Mouse (Mus musculus): ENCODE data around the gene Sap30l. TPM values are rescaled to one million over a fixed set of nuclear protein-coding genes. Genes with fewer than 3 reads are reported as not detected.

The Sap30l gene
- total RNA-seq (2021), result 10 to 100 TPM; 53.9 to 55.0 TPM

DNA sequence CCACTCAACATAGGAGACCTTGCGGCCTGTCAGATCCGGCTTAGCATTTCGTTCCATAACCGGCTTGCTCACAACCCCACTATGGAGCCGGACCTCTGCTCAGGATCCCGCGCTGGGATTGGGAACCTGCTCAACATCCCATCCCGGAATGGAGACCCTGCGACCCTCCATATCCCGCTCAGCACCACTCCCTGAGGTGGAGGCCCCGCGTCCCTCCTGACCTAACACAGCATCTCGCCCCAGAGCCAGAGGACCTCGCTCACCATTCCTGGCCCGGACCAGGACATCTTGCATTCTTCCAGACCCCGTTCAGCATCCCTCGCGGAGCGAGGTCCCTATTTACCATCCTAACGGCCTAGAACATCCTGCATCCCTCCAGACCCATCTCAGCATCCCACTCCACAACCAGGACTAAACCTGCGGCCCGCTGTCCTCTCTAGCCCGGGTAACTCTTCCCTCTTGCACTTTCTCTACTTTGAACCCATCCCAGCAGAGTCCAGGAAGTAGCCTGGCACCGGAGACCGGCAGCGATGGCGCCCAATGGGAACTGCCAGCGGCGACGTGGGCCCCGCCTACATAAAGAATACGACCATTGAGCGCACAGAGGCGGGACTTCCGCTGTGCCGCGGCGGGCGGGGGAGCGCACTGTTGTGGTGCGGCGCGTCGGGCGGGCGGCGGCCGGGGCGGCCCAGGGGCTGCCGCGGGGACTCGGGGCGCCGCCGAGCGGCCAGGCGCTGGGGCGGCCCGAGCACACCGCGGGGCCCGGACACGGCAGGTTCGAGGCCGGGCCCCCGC is at the start of gene Sap30l:
Sap30l (plus strand) TSS at position 667 of the 795 bp plus-strand sequence.
- peak; percentile 95 for DNase-seq

DNA sequence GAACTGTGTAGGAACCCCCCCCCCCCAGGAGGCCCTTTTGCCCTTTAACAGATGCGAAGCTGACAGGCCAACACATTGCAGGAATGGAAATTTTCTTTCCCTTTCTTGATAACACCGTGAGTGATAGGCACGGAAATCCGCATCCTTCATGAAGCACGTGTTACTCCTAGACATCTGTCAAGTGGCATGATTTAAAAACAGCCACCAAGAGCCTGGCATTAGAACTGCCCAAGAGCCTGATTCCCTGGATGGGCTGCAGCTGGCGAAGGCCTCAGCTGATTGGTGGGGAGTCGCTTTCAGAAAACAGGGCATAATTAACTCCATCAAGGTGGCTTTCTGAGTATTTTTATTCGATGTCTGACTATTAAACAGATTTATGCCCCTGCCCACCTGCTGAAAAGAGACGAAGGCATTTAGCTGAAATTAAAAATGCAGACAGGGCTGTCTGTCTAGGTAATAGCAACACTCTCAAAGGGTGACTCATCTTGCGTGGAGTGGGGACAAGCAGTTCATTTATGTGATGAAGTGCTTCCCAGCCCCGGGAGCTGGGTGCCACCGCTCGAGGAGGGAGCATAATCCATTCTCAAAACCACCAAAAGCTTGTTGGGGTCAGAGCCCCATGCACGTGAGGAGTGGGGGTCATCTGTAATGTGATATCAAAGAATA is 47.8 kb upstream of the Sap30l start:
- DNase-seq, result no peak

DNA sequence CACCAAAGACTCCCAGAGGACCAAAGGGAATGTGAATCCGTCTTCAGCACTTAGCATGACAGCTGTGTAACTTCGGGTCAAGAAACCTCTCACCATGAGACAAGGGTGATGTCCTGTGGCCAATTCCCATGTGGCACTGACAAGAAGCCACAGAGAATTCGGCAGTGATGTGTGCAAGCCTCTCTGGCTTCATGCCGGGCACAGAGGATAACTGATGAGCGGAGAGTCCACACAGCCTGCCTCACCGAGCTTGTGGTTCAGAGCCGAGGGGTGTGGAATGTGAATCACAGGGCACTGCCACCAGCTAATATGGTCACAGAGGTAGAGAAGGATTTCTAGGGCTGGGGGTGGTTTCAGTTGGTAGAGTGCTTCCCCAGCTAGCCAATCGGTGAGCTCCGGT is 42.8 kb upstream of the Sap30l start:
- DNase-seq, result no peak

DNA sequence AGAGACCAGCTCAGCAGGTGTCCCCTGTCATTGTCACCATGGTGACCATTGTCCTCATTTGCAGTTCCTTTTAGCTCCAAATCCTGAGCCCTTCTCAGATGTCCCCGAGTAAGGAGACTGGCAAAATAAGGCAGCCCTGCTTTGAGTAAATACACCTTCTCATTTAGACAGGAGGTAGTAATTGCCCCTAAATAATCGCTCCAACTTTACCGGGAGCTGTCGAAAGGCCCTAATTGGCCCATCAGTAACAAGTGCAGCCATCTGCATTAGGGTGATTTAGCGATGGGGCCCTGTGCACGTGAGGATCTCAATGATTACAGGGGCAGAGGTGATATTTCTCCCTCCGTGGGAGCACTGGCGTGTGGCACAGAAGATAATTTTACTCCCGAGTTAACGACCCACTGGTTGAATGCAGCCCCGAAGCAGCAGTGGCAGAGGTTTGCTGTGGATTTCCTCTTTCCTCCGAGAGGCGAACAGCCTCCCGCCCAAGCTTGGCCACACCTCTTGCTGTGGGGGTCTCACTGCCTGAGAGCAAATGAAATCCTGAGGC is 40.9 kb upstream of the Sap30l start:
- DNase-seq, result no peak

DNA sequence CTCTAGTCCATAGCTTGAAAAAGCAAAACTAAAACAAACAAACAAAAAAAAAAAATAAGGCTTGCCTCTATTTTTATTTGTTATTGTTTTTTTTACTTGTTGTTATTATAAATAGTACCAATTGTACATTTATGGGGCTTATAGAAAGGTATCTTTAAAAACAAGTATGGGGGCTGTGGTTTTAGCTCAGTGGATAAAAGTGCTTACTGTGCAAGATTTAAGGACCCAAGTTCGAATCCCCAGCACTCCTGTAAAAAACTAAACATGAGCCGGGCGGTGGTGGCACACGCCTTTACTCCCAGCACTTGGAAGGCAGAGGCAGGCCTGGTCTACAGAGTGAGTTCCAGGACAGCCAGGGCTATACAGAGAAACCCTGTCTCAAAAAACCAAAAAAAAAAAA is 40.1 kb upstream of the Sap30l start:
- DNase-seq, result no peak

DNA sequence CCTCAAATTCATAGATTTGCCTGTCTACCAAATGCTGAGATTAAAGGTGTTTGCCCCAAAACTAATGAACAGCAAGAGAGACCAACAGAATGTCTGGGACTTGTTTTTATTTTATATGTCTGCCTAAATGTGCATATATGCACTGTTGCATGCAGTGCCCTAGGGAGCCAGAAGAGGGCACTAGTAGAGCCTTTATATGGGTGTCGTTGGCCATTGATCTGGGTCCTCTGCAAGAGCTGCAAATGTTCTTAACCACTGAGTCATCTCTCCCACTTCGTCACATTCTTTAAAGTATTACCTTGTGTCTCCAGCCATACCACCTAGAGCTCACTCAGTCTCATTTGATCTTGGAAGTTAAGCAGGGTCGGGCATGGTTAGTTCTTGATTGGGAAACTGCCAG is 37.3 kb upstream of the Sap30l start:
- DNase-seq, result no peak

DNA sequence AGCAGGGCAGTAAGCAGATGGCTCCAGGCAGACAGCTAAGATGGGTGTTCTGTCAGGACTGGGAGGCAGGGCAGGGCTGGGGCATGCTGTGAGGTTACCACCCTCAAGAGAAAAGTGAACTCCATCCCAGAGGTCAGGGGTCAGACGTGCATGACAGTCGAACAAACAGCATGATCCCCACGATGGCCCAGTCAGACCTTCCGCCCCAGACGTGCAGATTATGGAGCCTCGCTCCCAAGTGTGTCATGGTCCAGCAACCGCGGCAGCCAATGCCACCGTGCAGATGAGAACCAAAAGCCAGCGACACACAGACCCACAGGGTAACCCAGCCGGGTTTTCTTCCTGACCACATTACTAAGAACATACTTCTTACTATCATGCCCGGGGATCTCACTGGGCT is 34.8 kb upstream of the Sap30l start:
- DNase-seq, result no peak

DNA sequence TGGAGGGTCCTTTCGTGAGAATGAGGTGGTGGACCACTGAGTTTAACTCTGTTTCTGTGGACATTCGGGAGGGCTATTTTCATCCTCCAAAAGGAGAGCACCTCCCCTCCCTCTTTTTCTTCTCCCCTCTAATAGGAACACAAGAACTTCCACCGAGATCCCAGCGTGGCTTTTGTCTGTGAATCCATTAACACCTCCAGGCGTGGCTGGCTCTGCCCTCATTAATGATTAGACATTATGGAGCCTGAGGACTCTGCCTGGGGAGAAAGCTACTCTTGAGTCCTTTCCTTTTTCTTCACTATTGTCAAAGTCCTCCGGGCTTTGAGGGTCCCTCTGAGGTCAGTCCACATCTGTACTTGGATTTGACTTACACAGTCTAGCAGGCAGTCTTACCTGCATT is 34.3 kb upstream of the Sap30l start:
- DNase-seq, result no peak

DNA sequence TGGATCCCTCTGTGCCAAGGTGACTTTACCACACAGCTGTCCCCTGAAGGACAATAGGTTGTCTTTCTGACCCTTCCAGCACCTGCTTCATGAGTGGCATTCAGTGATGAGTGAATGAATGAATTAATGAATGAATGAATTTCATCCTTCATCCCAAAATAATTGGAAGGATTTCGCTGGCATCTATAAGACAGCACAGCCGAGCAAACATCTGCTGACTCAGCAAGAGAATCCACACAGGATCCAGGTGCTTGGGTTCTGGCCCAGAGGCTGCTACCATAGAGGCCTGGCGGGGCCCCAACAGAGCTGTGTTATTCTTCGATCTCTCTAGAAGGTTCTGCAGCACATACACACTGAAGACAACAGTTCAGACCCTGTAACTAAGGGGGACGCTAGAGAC is 30.7 kb upstream of the Sap30l start:
- DNase-seq, result no peak

DNA sequence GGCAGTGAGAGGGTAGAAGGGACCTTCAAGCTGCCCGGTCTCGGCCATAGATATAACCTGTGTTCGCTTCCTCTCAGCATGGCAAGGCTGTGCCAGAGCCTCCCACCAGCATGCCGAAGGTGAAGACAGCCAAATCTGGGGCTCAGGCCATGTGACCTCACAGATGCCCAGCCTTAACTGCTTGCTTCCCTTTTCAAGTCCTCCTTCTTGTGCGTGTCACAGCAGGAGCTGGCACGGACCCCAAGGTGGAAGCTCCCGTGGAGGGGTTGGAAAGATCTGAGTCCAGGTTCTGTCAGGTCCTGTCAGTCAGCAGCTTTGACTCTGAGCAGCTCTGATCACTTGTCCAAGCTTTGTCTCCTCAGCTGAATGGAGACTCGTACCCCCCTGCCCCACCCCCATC is 29.8 kb upstream of the Sap30l start:
- DNase-seq, result no peak

DNA sequence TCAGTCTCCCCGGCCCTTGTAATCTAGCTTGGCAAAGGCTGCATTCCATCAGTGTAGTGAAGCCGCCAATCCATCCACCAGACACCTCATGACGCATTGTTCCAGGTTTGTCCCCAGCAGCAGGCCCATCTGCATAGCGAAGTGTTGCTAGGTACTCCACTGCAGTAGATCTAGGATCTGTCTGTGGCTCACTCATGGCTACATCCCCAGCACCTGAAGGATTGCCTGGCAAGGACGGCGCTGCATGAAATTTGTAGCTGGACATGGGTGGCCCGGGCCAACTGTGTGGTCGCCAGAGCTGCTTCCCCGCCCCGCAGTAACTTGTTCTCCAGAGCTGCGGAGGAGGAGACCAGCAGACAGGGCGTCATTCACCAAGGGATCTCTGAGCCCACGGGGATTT is 28.0 kb upstream of the Sap30l start:
- no peak for DNase-seq

DNA sequence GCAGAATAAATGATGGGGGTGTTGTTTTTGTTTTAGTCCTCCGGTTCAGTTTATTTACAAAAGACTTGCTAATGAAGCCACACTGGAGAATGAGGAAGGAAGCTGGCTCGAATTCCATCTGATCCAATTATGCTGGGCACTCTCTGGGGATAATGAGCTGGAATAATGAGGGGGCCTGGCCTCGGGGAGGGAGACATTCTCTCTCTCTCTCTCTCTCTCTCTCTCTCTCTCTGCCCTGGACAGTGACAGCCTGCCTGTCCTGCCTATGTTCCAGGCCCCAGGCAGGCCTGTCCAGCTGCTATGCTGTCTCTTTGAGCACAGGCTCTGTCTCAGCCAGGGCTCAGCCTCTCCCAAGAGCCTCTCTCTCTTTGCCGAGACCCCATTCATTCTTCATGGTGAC is 27.5 kb upstream of the Sap30l start:
- DNase-seq, result no peak

DNA sequence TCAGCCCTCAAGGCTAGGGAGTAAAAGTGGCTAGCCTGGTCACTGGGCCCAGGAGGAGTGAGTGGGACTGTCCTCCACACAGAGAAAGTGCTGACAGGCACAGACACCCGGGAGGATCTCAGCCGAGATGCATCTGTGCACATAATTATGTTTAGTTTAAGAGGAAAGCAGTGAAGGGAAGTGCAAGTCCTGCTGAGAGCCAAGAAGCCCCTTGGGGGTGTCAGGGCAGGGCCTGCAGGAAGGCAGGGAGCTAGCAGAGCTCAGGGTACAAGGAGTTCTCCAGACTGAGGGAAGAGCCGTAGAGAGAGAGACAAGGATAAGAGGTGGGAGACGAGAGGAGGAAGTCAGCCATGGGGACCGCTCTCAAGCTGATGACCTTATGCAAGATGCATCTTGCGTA is 25.6 kb upstream of the Sap30l start:
- no peak for DNase-seq

DNA sequence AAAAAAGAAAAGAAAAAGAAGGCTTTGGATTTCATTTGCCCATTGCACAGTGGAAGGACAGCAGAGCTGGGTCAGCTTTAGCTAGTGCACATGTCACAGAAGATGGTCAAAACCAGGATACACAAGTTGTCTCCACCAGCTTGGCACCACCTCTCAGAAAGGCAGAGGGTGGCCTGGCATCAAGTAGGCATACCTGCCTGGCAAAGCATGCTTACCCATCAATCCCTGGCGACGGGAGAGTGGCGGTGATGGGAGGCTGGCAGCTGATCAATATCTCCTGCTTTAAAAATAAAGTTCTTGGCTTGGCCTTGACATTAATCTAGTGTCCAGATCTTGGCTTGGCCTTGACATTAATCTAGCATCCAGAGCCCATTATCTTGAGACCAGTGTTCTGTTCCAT is 24.9 kb upstream of the Sap30l start:
- no peak for DNase-seq

DNA sequence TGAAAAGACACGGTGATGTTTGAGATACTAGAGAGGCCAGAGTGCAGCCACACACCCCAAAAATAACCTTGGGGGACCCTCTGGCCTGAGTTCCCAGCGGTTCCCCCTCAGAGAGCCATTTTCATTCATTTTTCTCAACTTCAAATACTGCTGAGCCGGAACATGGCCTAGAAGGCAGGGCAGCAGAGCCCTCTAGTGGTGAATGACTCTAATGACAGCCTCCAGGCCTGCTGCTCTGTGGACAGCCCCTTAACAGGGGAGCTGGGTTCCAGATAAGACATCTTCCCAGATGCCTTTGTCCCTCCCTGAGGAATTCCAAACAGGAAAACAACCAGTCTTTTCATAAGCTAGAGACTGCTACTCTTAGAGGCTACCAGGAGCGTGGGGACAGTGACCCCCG is 23.1 kb upstream of the Sap30l start:
- DNase-seq, result peak; percentile 39 to 48

DNA sequence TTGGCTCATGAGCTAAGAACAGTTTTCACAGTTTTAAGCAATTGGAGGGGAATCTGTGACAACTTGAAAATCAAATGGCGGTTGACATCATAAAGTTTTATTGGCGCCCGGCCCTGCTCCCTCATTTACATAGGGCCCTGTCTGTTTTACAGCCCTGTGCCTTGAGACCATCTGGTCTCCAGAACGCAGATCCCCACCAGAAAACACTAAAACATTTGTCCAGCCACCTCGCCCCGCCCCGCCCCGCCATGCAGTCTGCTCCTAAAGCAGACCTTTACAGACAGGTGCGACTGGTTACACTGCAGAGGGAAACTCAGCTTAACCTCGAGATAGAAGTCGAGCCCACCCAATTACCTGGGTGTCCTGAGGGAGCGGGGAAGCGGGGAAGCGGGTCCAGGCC is 21.6 kb upstream of the Sap30l start:
- DNase-seq, result no peak

DNA sequence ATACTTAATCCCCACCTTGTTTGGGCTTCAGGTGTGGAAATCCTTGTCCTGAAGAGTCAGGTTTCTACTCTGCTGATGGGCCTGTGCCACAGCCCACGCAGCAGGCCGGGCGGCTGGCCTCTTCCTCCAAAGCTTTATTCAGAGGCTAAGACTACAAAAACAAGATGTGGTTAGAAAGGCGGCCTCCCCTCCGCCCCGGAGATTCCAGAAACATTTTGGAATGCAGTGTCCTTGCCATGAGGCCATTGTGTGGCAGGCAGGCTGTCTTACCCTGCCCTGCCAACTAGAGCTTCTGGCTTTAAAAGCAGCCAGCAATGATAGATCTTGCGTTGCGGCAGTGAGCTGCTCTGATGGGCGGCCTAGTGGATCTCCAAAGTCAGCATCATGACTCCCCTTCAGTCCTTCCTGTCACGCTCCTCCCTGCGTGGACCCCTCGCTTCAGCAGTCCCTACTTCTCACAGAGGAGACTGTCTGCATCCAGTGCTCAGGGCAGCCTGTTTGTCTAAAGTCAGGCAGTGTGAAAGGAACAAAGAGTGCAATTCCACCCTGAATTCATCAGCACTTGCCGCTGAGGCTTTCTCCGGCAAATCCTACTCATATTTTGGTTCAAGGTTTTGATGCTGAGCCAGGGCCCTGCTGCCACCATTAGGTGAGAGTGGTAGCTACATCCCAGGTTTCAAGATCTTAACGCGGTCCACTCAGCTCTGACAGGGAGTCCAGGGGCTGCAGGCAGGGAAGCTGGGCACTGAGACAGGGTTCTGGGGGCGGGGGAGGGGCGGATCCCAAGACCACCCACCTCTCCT is 14.6 kb upstream of the Sap30l start:
- peak; percentile 40 to 45 for DNase-seq

DNA sequence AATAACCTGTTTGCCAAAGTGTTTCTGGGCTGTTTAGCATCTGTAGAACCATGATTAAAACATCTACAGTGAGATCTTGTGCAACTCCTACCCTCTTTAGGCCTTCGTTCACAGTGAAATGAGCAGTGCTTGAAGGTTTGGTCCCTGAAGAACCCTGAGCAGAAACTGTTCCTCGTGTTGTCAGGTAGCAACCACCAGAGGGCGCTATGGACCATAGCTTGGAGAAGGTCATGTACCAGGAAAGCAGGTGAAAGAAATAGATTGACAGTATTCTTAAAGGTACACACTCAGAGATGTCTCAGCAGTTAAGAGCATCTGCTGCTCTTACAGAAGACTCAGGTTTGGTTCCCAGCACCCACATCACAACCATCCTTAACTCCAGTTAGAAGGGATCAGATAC is 13.5 kb upstream of the Sap30l start:
- DNase-seq, result no peak

DNA sequence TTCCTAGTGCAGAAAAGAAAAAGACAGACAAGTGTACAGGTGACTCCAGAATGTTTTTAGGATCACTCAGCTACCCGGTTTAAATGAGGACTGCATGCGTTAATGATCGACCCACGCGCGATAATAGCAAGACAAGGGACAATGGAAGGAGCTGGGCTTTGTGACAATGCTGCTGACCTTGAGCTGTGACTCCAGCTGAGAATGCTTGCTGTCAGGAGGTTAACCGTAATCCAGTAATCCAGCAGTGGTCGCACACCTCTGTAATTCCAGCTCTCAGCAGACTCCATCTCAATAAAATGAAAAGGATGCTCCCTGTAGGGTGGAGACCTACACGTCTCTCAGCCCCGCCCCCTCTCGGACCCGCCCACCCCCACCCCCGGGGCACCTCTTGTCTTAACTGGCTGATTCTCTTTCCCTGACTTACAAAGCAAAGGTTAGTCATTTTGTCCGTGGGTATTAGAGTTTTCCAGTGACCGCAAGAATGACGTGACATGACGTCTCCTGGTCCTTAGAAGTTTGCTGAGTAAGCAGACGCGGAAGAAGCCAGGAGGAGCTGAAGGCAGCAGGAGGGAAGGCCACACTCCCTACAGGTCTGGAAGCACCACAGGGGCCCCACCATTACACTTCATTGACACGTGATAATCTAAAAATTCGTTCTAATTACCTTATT is 10.4 kb upstream of the Sap30l start:
- no peak for DNase-seq

DNA sequence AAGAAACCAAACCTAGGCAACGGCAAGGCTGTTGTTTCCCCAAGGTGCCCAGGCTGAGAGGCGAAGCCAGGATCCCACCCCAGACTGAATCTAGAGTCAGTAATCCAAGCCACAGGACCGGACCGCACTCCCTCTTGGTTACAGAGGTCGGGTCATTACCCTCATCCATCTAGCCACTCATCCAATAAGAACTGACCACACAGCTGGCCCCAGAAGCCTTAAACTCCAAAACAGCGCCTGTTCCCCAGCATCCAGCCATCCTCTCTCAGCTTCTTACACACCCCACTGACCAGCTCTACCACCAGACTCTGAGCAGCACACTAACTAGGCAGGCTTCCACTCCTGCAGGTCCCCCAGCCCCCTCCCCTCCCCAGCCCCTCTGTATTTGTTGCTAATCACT is 6.4 kb upstream of the Sap30l start:
- no peak for DNase-seq

DNA sequence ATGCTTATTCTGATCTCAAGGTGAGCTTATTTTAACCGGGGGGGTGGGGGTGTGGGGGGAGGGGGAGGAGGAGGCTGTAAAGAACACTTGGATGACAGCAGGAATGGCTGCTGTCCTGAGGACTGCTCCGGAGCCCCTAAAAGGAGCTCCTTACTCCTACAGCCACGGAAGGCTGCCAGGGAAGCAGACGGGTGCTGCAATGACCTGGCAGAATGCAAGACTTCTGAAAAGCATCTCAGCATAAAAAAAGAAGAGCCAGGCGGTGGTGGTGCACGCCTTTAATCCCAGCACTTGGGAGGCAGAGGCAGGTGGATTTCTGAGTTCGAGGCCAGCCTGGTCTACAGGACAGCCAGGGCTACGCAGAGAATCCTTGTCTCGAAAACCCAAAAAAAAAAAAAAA is 3.6 kb upstream of the Sap30l start:
- DNase-seq, result no peak

DNA sequence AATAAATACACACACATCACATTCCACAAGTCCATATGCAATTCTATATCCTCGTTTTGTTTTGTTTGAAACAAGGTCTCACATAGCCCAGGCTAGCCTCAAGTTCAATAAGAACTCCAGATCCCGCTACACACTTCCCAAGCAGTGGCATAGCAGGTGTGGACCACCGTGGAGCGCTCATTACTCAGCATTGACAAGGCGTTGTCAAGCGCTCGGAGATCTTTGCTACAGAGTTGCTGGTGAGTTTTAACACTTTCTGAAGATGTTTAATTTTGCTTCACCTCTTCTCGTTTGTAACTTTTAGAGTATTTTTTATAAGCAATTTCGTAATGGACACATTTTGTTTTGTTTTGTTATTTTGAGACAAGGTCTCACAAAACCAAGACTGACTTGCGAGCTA is 2.0 kb upstream of the Sap30l start:
- DNase-seq, result no peak

Measured in layer of hippocampus, postnatal 36 days (tissue).